Mouse (Mus musculus): ENCODE measurements at regions not wholly inside any gene's neighbourhood (a gene's known extent, or its start where the extent isn't known, plus 50 kb on each side); places are given as distances from the start of the nearest gene placed in this dataset.

DNA sequence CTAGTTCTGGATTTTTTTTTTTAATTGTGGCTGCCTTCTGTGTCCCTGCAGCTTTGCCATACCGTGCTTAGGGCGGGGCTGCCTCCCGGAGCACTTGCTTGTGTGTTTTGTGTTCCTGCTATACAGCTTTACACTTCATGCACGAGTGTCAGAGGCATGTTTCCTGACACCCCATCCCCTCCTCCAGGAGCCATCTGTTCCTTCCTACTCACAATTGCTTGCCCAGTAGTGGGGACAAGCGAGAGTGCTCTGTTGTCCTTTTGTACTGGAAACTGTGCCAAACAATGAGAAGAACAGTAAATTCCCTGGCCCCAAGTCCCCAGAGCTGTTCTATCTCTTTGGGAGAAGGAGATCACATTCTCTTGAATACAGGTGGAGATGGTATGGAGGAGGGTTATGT is 53.5 kb downstream of the Csf2 start:
- peak in 1 of 2 experiments; percentile 11 for DNase-seq (ENCODE audit: low spot score in 2 of 2)

- no peak for DNase-seq (ENCODE audit: low spot score in 2 of 2)
Measured at GRCm38 (mm10) chr11:54194733-54195132, 54.7 kb downstream of the Csf2 start.

DNA sequence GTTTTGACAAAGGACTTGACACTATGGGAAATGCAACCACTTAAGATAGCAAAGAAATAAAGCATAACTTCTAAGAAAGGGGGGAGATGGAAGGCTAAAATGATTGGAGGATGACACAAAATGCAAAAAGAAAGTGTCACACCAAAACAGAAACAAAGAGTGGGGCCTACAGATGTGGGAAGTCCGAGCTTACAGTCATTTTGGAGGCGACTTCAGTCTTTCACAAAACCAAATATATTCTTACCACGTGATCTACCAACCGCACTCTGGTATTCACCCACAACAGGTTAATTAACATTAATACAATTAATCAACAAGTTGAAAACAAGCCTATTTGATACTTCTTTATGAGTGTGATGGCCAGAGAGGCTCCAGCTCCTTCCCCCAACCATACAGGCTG is 57.2 kb downstream of the Csf2 start:
- no peak for DNase-seq (ENCODE audit: low spot score in 2 of 2)

DNA sequence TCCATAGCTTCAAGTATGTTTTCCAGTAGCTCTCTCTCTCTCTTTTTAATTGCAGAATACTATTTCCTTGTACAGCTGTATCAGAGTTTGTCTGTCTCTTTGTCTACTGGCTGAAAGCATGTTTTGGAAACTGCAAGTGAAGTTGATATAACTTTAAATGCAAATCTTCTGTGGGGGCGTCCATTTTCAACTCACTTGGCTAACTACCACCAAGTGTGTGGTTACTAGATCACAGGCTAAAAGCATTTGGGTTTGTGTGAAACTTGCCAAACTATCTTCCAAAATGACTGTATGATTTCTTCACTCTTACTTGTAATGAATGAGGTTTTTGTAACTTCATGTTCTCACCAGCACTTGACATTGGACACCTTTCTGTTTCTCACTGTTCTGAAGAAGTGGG is 61.6 kb downstream of the Csf2 start:
- no peak for DNase-seq (ENCODE audit: low spot score in 2 of 2)

GRCm38 (mm10) chr11:54187377-54187776 is 62.1 kb downstream of the Csf2 start:
- no peak for DNase-seq (ENCODE audit: low spot score in 2 of 2)

GRCm38 (mm10) chr11:54185710-54186325 is 63.6 kb downstream of the Csf2 start:
- no peak for DNase-seq (ENCODE audit: low spot score in 2 of 2)

- DNase-seq (ENCODE audit: low spot score in 2 of 2), result no peak
Measured at GRCm38 (mm10) chr11:54181696-54182323, 67.7 kb downstream of the Csf2 start.
